Mouse (Mus musculus) embryonic facial prominence, embryonic 14.5 days (tissue): ENCODE measurements around the gene Rfx8. TPM values are rescaled to one million over a fixed set of nuclear protein-coding genes. Genes with fewer than 3 reads are reported as not detected.

Experiments
- ATAC-seq: fragments of 200-750 bp; cut with Nextera tagmentation; 2 replicates; pipeline ENCODE4 v1.8.0; 2017; ENCODE audit warnings: low read depth, moderate number of reproducible peaks, moderate TSS enrichment
- DNase-seq: peaks from one replicate; pipeline ENCODE4 v3.0.0-alpha.2; 2015; ENCODE audit warnings: low spot score
- H3K27ac ChIP-seq: fragments of 300-500 bp; sonication (generic); replicated peaks from 2 replicates; pipeline ENCODE4 v1.5.1; 2014; ENCODE audit warnings: low read depth, mild to moderate bottlenecking, low read length, moderate library complexity
- H3K27me3 ChIP-seq: fragments of 300-500 bp; sonication (generic); replicated peaks from 2 replicates; pipeline ENCODE4 v1.6.1; 2014; ENCODE audit warnings: low read length; ENCODE audit not compliant: control insufficient read depth, insufficient read depth
- H3K36me3 ChIP-seq: fragments of 300-500 bp; sonication (generic); 2 replicates; pipeline ENCODE4 v1.6.1; 2014; ENCODE audit warnings: low read length, mixed read lengths; ENCODE audit not compliant: control insufficient read depth, insufficient read depth
- H3K4me1 ChIP-seq: fragments of 300-500 bp; sonication (generic); 2 replicates; pipeline ENCODE4 v1.6.1; 2014; ENCODE audit warnings: antibody characterized with exemption, low read length; ENCODE audit not compliant: control insufficient read depth, insufficient read depth
- H3K4me2 ChIP-seq: fragments of 300-500 bp; sonication (generic); 2 replicates; pipeline ENCODE4 v1.6.1; 2014; ENCODE audit warnings: low read depth, mild to moderate bottlenecking, low read length, moderate library complexity, mixed read lengths
- H3K4me3 ChIP-seq: fragments of 300-500 bp; sonication (generic); 2 replicates; pipeline ENCODE4 v1.5.1; 2014; ENCODE audit warnings: low read depth, mild to moderate bottlenecking, low read length
- H3K9ac ChIP-seq: fragments of 300-500 bp; sonication (generic); 2 replicates; pipeline ENCODE4 v1.6.1; 2014; ENCODE audit warnings: low read depth, mild to moderate bottlenecking, low read length, moderate library complexity, mixed read lengths
- H3K9me3 ChIP-seq: fragments of 300-500 bp; sonication (generic); 2 replicates; pipeline ENCODE4 v1.6.1; 2016; ENCODE audit warnings: low read length; ENCODE audit not compliant: control insufficient read depth
- WGBS: fragments of 180-500 bp; shearing (Covaris S2); extraction: QIAGEN DNeasy Blood & Tissue Kit; methylation state at CpG from one replicate; pipeline ENCODE4 v1.1.7; 2014; 5-methylcytosine and 5-hydroxymethylcytosine counted together
- polyA plus RNA-seq: library from polyadenylated mRNA; unstranded; fragments of >200 nt; fragmentation: Nextera tagmentation; extraction: Ambion mirVana; gene quantifications from 2 replicates; pipeline ENCODE4 v1.2.1, GENCODE M21; 2014

Gene Rfx8
- polyA plus RNA-seq, 1 experiment from 2014 or later: 2.0 TPM

DNA sequence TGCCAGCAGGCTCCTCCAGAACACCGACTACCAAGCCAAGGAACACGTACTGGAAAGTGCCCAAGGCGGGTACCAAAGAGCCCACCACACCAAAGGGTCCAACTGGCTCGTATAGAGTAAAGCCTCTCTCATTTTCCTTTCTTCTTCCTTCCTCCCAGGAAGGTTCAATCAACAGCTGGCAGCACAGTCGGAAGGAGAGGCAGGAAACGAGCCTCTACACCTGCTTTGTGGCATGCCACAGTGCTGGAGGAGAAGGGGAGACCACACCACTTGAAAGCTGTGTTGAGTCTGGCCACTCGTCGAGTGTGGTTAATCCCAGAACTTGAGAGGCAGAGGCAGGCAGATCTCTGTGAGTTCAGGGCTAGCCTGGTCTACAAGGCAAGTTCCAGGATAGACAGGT is 7.5 kb downstream of the Rfx8 start:
- H3K27ac ChIP-seq: peak overlapping the region; percentile 84
- WGBS: 86% methylated on average over 8 of the region's 8 CpGs
- H3K9ac ChIP-seq: no peak overlapping the region

DNA sequence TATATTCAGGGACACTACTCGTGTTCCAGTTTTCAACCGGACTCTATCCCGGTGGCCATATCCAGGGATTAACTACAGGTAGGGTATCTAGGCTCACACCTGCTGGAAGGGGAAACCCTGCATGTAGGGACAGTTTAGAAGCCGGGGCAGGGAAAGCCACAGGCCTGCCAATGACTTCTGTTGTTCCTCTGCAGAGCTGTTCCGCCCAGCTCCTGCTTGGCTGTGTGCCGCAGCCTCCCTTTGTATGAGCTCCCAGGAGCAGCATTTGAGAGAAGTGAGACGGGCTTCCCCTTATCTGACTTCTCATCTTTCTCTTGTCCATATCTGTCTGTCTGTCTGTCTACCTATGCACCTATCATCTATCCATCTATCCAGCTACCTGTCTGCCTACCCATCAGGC is 8.5 kb downstream of the Rfx8 start:
- no peak overlapping the region for H3K9ac ChIP-seq
- no peaks in the 10 kb centered on the region for H3K9me3 ChIP-seq
- no peak overlapping the region for H3K27ac ChIP-seq
- ATAC-seq (no peak), DNase-seq (no peak)
- WGBS: 92% methylated on average over 7 of the region's 7 CpGs
- H3K4me2 ChIP-seq: no peak overlapping the region
- H3K4me1 ChIP-seq: peaks cover 17% of the 10 kb centered on the region
- H3K36me3 ChIP-seq: no peaks in the 10 kb centered on the region
- H3K27me3 ChIP-seq: no peaks in the 10 kb centered on the region
- no peak overlapping the region for H3K4me3 ChIP-seq

More for the DNA sequence above, 7.5 kb downstream of the Rfx8 start:
- no peak for DNase-seq
- Histone ChIP-seq H3K36me3 (no peaks in the 10 kb centered on the region), H3K27me3 (no peaks in the 10 kb centered on the region), H3K4me3 (no peak overlapping the region), H3K4me2 (no peak overlapping the region), H3K9me3 (no peaks in the 10 kb centered on the region), H3K4me1 (peaks cover 17% of the 10 kb centered on the region)
- ATAC-seq: no peak

DNA sequence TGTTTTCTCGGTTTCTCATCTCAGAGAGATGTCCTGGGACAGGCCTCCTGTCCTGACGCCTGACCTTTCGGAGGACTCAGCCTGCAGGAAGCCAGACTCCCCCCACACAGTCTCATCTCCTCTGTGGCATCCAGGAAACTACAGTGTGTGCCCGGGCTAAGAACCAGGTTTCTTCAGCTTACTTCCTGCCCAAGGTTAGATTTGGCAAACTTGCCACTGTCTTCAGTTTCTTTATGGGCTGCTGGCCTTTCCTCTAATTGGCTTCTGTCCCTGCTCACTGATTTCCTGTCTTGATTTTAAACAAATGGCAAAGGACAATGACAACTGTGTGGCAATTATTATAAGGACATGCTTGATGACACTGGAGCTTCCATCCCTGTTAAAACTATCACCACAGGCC is 10.2 kb downstream of the Rfx8 start:
- Histone ChIP-seq H3K9me3 (no peaks in the 10 kb centered on the region), H3K36me3 (no peaks in the 10 kb centered on the region), H3K4me3 (no peak overlapping the region), H3K4me1 (peaks cover 17% of the 10 kb centered on the region), H3K27ac (no peak overlapping the region; the same call in 1 of the 2 replicates), H3K27me3 (no peaks in the 10 kb centered on the region), H3K9ac (no peak overlapping the region), H3K4me2 (no peak overlapping the region)
- DNase-seq (no peak), ATAC-seq (no peak)
- 73% methylated on average over 4 of the region's 4 CpGs for WGBS

DNA sequence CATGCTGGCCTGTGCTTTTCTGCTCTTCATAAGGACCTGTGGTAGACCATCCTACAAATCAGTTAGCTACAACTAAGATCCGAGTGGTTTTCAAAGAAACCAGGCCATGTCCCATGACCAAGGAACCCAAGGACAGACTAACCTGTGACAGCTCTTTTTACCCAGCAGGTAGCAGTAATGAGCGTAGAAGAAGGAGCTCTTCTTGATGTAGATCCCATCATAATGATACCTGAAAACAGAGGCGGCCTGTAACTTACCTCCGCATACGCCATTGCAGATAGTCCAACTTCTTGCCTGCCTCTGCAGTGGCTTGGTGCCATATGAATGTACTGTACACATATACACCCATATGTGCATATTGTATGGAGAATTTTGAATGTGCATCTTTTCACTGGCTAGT is 10.8 kb downstream of the Rfx8 start:
- DNase-seq (no peak), ATAC-seq (no peak)
- Histone ChIP-seq H3K4me2 (no peak overlapping the region), H3K27me3 (no peaks in the 10 kb centered on the region), H3K36me3 (no peaks in the 10 kb centered on the region), H3K9ac (no peak overlapping the region), H3K9me3 (no peaks in the 10 kb centered on the region), H3K4me3 (no peak overlapping the region), H3K27ac (no peak overlapping the region; the same call in 1 of the 2 replicates), H3K4me1 (peaks cover 14% of the 10 kb centered on the region)
- WGBS: 93% methylated on average over 5 of the region's 5 CpGs

GRCm38 (mm10) chr1:39708778-39709177 is 12.0 kb downstream of the Rfx8 start:
- H3K9me3 ChIP-seq: no peaks in the 10 kb centered on the region
- DNase-seq: no peak
- H3K36me3 ChIP-seq: no peaks in the 10 kb centered on the region
- H3K4me1 ChIP-seq: peaks cover 4% of the 10 kb centered on the region; the same call in 1 of the 2 replicates
- ATAC-seq: no peak
- no peak overlapping the region for H3K4me3 ChIP-seq
- no peak overlapping the region for H3K27ac ChIP-seq
- no peak overlapping the region for H3K9ac ChIP-seq
- no peak overlapping the region for H3K4me2 ChIP-seq
- WGBS: 84% methylated on average over 5 of the region's 5 CpGs
- H3K27me3 ChIP-seq: no peaks in the 10 kb centered on the region

GRCm38 (mm10) chr1:39702216-39703046 is 18.4 kb downstream of the Rfx8 start:
- no peaks in the 10 kb centered on the region for H3K9me3 ChIP-seq
- no peaks in the 10 kb centered on the region for H3K27me3 ChIP-seq
- no peak for ATAC-seq
- H3K9ac ChIP-seq: 0 out of 2 replicates have a peak overlapping the region, but pooled peaks have one; percentile 14
- no peak overlapping the region for H3K4me3 ChIP-seq
- peaks cover 35% of the 10 kb centered on the region for H3K4me1 ChIP-seq
- 0 out of 2 replicates have a peak overlapping the region, but pooled peaks have one; percentile 7 for H3K4me2 ChIP-seq
- DNase-seq: peak; percentile 51
- H3K27ac ChIP-seq: peak overlapping the region; percentile 73; the same call in 1 of the 2 replicates
- 13% methylated on average over 18 of the region's 18 CpGs for WGBS
- no peaks in the 10 kb centered on the region for H3K36me3 ChIP-seq

DNA sequence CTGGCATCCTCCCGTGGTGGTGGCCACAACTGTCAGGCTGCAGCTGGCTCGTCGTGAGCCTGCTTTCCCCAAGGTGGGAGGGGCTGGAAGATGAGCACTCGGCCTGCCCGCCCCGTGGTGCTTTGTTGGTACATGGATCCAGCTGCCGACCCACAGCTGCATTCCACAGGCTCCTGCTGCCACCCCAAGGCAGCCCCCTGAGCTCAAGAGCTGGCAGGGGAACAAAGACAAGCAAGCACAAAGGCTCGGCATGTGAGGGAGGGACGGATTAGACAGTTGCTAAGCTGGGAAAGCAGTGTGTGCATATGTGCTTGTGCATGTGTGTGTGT is 19.6 kb downstream of the Rfx8 start:
- peaks cover 38% of the 10 kb centered on the region for H3K4me1 ChIP-seq
- peak; percentile 94 for DNase-seq
- no peaks in the 10 kb centered on the region for H3K9me3 ChIP-seq
- peak overlapping the region; percentile 25 for H3K4me2 ChIP-seq
- ATAC-seq: peak; percentile 89
- no peak overlapping the region for H3K9ac ChIP-seq
- no peaks in the 10 kb centered on the region for H3K27me3 ChIP-seq
- H3K4me3 ChIP-seq: no peak overlapping the region
- no peaks in the 10 kb centered on the region for H3K36me3 ChIP-seq
- H3K27ac ChIP-seq: peak overlapping the region; percentile 73
- WGBS: 3% methylated on average over 9 of the region's 9 CpGs

GRCm38 (mm10) chr1:39700599-39701273 is 20.1 kb downstream of the Rfx8 start:
- ATAC-seq (peak; percentile 58; the same call in 1 of the 2 replicates), DNase-seq (peak; percentile 79)
- H3K9me3 ChIP-seq: no peaks in the 10 kb centered on the region
- H3K27me3 ChIP-seq: no peaks in the 10 kb centered on the region
- WGBS: 7% methylated on average over 7 of the region's 7 CpGs
- no peak overlapping the region for H3K9ac ChIP-seq
- H3K4me1 ChIP-seq: peaks cover 42% of the 10 kb centered on the region
- peak overlapping the region; percentile 25 for H3K4me2 ChIP-seq
- no peak overlapping the region for H3K4me3 ChIP-seq
- no peaks in the 10 kb centered on the region for H3K36me3 ChIP-seq
- H3K27ac ChIP-seq: peak overlapping the region; percentile 73
